Mouse (Mus musculus) spleen, embryonic (tissue): ENCODE results near the gene Alkbh3.

ENCODE experiments used
- CTCF ChIA-PET: fragments of 350-600 bp; sonication (Branson Sonifier 250); formaldehyde crosslinking; loops from one replicate; lab custom pipeline; 2022; lab: Charles Lee

Alkbh3 gene

DNA sequence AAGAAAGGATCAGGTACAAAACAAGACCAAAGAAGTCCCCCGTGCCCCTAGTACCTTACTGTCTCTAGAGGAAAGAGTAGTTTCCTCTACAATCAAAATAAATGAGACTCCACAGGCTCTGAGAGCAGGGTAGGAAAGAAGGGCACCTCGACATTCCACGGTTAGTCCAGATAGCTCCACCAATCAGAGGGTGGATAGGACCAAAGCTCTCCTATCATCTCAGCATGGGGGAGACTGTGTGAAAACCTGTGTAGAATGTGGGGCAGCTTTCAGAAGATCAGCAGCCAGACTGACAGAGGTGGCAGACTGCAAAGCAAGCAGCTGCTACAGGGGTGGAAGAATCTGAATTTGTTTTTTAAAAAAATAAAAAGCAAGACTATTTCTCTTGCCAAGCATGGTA, 17.8 kb downstream of the Alkbh3 start:
- CTCF ChIA-PET, result no interaction called here

DNA sequence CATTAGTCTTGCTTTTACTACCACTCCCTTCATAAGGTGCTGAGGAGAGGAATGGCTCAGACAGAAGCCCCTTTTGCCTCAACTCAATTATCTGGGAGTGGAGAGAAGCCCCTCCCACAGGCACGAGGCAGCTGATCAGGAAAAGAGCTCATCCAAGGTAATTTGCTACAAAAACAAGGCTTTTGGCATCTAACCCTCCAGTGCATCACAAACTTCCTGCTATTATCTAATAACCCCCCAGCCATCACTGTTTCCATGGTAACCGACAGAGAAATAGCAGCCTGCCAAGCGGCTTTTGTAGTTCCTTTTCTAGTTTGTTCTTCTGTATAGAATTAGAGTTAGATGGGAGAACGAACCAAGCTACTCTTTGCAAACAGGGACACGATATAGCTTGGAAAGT, 18.3 kb downstream of the Alkbh3 start:
- CTCF ChIA-PET, result no interaction called here

DNA sequence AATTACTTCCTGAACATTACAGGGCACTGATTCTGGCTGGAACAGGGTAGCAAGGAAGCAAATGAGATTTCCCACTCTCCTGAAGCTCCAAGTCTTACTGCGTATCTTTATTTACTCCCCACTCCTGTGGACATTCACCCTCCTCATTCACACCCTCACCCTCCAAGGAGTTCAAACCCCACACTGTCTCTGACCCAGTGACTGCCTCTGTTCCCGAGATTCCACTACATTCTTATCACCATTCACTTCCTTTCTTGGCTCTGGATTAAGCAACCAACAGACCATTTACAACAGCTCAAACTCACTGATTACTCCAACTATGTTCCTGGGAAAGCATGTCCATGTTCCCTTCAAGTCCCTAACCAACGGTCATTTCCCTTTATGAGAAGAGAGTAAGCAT, 19.3 kb downstream of the Alkbh3 start:
- CTCF ChIA-PET, result no interaction called here

DNA sequence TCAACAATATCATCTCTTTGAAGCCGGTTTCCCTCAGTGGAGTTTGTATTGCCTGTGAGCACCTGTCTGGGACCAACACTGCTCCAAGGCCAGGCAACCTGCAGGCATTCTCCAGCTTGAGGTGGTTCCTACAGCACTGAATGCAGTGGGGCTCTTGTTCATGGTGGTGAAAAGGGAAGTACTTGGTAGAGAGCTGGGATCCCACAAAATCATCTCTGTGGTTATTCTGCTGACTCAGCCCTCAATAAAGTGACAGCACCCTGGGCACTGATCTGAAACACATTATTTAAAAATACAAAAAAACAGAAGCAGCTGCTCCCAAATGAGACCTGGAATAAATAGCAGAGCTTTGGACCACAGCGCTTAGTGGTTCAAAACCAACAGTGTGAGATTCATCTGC, 22.2 kb downstream of the Alkbh3 start:
- CTCF ChIA-PET, result interaction anchor here (0.6 to 0.7 kb wide), 2 partner anchors 12 to 16 kb away, joined by 3 to 11 read pairs; no protein-coding TSS in a partner anchor

DNA sequence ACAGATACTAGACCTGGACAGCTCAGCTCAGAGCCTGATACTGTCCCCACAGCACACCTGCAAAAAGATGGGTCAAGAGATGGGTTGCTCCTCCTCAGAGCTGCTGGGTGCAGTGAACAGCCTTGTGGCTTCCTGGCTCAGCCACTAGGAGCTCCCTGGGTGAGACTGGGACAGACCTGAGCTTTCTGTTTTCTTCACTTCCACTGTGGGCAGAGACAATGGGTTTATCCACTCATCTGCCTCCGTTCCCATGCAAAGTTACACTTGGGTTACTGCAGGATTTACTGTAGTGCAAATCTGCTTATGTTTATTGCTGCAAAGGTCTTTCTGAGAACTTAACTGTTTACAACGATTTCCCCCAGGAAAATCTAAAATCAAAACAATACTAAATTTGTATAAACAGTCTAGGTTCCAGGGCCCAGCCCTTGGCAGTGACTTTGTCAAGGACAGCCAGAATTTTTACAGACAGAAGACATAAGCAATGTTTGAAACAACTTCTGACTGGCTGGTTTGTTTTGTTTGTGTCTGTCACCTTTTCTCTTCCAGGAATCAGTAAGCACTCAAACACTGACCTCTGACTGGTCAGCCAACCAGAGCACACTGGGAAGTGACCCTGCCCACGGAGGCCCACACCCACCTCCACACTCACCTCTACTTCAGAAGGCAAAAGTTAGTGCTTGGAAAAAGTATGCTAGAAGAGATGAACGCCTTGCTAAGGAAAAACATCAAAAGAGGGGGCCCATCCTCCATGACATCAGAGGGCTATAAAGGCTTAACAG, 28.0 kb downstream of the Alkbh3 start:
- CTCF ChIA-PET, result no interaction called here

DNA sequence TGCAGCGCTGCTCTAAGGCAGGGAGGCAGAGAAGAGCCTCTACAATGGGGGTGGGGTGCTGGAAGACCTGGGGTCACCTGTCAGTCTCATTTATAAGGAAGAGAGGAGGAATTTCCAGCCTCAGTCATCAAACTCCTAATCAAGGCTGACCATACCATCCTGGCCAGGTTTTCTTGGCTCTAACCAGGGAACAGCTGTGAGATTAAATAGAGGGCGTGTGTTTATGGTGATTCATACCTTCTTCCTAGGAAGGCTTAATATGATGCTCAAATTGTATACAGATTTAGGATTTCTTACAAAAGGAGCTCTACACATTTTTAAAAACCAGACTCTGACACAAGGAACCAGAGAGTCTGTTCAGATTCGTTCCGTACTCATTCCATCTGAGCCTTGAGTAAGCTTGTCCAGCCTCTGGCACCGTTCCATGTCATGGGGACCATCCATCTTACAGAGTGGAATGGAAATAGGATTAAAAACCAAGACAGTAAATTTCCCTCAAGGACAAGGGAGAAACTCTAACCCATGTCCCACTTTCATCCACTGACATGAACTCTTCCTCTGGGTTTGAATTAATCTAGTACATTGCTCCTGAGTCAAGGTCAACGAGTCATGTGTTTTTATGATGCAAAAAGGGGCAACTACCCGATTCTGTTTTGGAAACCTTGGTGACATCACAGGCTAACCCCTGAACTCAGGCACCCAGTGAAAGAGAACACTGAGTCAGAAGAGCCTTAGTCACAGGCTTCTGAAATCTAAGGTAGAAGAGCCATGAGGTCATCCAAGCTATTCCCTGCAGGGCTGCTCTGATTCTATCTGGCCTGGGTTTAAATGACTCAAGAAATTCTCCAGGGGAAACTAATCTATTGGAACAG, 31.1 kb downstream of the Alkbh3 start:
- CTCF ChIA-PET, result no interaction called here

GRCm38 (mm10) chr2:93976436-93977252, 34.0 kb downstream of the Alkbh3 start:
- CTCF ChIA-PET, result no interaction called here

- CTCF ChIA-PET, result no interaction called here
Measured at GRCm38 (mm10) chr2:93975526-93976435, 34.8 kb downstream of the Alkbh3 start.

DNA sequence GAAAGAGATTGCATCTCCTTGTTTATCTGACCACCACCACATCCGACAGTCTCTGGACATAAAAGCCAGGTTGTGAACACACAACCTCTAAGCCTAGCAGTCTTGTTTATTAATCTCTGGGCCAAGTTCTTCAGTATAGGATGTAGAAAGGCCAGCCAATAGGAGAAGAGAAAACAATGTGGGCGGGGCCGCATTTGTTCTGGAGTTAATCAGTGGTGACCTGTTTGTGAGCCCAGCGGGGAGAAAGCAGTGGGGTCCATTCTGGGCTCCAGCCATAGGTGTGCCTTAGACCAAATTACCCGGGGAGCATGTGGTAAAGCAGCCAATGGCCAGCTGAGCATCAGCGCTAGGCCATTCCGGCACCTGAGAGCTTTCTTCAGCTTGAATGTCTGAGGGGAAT, 35.6 kb downstream of the Alkbh3 start:
- CTCF ChIA-PET, result no interaction called here

- CTCF ChIA-PET, result no interaction called here
Measured at GRCm38 (mm10) chr2:93971647-93972046, 39.0 kb downstream of the Alkbh3 start.

DNA sequence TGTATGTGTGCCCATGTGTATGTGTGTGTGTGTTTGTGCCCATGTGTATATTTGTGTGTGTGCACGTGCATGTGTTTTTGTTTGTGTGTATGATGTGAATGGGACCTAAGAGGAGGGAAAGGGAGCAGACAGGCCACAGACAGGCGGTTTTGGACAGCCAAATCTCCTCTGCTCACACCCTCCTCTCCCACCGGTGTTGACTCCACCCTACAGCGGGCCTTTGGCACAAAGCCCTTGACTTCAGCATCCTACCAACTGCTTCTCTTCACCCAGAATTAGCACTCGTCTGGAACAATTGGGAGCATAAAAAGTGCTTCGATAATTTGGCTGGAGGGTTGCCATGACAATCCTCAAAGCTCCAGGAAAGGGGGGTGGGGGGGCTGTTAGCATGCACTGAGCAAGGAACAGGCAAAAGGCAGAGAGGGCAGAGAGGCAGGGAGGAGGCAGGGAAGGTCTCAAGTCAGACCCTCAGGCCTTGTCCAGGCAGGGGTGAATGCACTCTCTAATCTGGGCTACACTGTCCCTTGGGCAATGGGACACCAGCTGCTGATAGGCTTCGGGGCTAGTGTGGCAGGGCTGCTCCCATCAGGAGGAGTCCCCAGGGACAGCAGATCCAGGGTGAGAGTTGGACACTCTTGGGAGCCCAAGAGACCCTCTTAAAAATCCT, 46.0 kb downstream of the Alkbh3 start:
- CTCF ChIA-PET, result no interaction called here

GRCm38 (mm10) chr2:93963802-93964201, 46.8 kb downstream of the Alkbh3 start:
- CTCF ChIA-PET, result no interaction called here

- CTCF ChIA-PET, result no interaction called here
Measured at GRCm38 (mm10) chr2:93961716-93962115, 48.9 kb downstream of the Alkbh3 start.

DNA sequence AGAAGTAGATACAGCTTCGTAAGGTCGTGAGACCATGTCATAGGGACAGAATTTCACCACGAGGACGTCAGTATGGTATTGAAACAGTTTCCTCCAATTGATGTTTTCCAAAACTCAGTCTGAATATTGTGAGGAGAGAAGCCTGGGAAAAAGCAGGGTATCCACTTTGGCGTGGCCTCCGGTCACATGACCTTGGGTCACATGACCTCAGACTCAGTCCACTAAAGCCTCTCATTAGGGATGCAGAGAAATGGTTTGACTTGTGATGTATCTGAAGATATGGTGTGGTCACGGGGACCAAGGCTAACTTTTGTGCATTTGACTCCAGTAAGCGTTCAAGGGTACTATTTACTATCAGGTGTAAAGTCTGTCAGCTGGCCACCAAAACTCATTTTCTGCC, 51.3 kb downstream of the Alkbh3 start:
- CTCF ChIA-PET, result no interaction called here

DNA sequence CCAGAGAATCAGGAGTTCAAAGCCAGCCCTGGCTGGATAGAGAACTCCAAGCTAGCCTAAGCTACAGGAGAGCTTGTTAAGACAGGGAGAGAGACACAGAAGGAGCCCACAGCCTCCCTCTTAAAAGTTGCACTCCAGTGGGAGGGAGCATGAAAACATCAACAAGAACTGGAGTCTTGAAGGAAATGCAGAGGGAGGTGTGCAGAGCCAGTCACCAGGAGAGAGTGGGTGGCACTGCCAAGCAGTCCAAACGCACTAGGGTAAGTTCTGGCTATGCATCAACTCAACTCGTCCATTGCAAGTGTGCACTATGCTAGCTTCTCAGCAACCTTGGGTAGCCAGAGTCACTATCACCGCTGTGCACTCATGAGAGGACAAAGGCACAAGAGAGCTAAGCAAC, 52.4 kb downstream of the Alkbh3 start:
- CTCF ChIA-PET, result no interaction called here

DNA sequence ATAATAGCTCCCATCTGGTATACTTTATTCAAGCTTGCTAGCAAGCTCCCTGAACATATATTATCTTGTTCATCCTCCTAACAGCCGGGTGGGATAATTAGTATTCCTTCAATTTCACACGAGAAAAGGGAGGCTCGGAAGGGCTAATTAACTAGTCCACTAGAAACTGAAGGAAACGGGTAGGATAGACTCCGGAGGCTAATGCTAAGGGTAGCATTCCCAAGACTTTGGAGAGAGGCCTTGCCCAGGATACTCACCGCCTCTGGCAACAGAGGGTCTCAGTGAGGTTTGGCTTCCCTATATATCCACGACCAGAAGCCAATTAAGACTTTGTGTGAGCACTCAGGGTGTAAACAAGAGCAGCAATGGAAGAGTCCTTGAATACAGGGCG, 52.8 kb downstream of the Alkbh3 start:
- CTCF ChIA-PET, result no interaction called here

GRCm38 (mm10) chr2:93956908-93957784, 53.5 kb downstream of the Alkbh3 start, which contains the start of gene Gm13889:
Gm13889 (minus strand) TSS chr2:93957201.
- CTCF ChIA-PET, result no interaction called here

DNA sequence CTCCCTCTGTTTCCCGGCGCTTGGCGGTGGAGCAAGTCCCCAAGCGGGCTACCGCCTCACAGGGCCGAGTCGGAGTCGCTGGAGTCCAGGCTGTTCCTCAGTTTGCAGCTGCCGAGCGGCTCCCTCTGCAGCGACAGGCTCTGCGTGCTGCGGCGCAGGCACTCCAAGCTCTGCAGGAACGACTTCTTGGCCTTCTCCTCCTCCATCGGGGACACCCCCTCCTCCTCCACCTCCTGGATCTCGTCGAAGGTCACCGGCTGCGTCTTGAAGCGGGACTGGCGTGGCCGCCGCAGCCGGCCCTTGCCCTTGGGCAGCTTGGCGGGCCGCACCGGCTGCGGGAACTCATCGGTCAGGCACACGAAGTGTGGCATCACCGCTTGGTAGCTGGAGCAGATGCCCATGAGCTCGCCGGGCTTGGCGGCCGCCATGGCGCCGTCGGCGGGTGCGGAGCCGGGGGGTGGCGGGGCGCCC, 54.2 kb downstream of the Alkbh3 start:
- CTCF ChIA-PET, result no interaction called here

- CTCF ChIA-PET, result no interaction called here
Measured at GRCm38 (mm10) chr2:93955886-93956285, 54.7 kb downstream of the Alkbh3 start.
